Mouse (Mus musculus) C2C12 (cell line): ENCODE measurements at regions not wholly inside any gene's neighbourhood (a gene's known extent, or its start where the extent isn't known, plus 50 kb on each side); places are given as distances from the start of the nearest gene placed in this dataset.

Source experiments
- H3K27me3 ChIP-seq: one replicate; pipeline ENCODE4 v1.6.1; 2011; ENCODE audit not compliant: control insufficient read depth, insufficient read depth, insufficient read length
- H3K36me3 ChIP-seq: one replicate; pipeline ENCODE4 v1.6.1; 2011; ENCODE audit not compliant: control insufficient read depth, insufficient read depth
- H3K4me3 ChIP-seq: one replicate; pipeline ENCODE4 v1.5.1; 2011; ENCODE audit warnings: mild to moderate bottlenecking, control low read depth; ENCODE audit not compliant: poor library complexity, insufficient read depth, severe bottlenecking
- H3K79me2 ChIP-seq: one replicate; pipeline ENCODE4 v1.6.1; 2011; ENCODE audit not compliant: control insufficient read depth, insufficient read depth
- H3K79me3 ChIP-seq: one replicate; pipeline ENCODE4 v1.6.1; 2011; ENCODE audit warnings: low read depth, control low read depth
- H3ac ChIP-seq: one replicate; pipeline ENCODE3; 2011; ENCODE audit warnings: low read depth; ENCODE audit not compliant: control insufficient read depth, insufficient read length
- CEBPB ChIP-seq: IDR thresholded peaks from one replicate; pipeline ENCODE4 v1.6.1; 2011; ENCODE audit warnings: low read depth, mild to moderate bottlenecking, control low read depth, moderate library complexity
- CTCF ChIP-seq: IDR thresholded peaks from one replicate; pipeline ENCODE4 v1.5.1; 2011; ENCODE audit not compliant: control insufficient read depth, insufficient read depth, insufficient read length
- FOSL1 ChIP-seq: IDR thresholded peaks from one replicate; pipeline ENCODE4 v1.8.0; 2011; ENCODE audit warnings: mild to moderate bottlenecking, low read length; ENCODE audit not compliant: poor library complexity, insufficient read depth, severe bottlenecking
- MAX ChIP-seq: IDR thresholded peaks from one replicate; pipeline ENCODE4 v1.6.1; 2011; ENCODE audit warnings: mild to moderate bottlenecking, control low read depth
- MYOD1 ChIP-seq: IDR thresholded peaks from one replicate; pipeline ENCODE4 v1.6.1; 2011; ENCODE audit warnings: low read depth; ENCODE audit not compliant: control insufficient read depth, insufficient read length
- MYOG ChIP-seq: IDR thresholded peaks from one replicate; pipeline ENCODE4 v1.6.1; 2011; ENCODE audit not compliant: control insufficient read depth, insufficient read length; ENCODE audit errors: extremely low read depth
- USF1 ChIP-seq: IDR thresholded peaks from one replicate; pipeline ENCODE4 v1.6.1; 2011; ENCODE audit warnings: low read depth, mild to moderate bottlenecking, control low read depth, moderate library complexity

- H3K27me3 ChIP-seq = no peaks in the 10 kb centered on the region
- no peaks in the 10 kb centered on the region for H3K36me3 ChIP-seq
- H3K79me3 ChIP-seq = no peaks in the 10 kb centered on the region
- no peak for TF ChIP-seq CTCF
- TF ChIP-seq MAX = no peak
- no peak for TF ChIP-seq USF1
- TF ChIP-seq FOSL1 = no peak
- TF ChIP-seq MYOD1 = no peak
- TF ChIP-seq MYOG = no peak
- no peak for TF ChIP-seq CEBPB
- H3K4me3 ChIP-seq = no peak overlapping the region
- H3K79me2 ChIP-seq = no peaks in the 10 kb centered on the region
- H3ac ChIP-seq = no peak overlapping the region
Observed at GRCm38 (mm10) chr15:36898857-36899523, 108.6 kb downstream of the Zfp706 start.

GRCm38 (mm10) chr15:36898326-36898725 lies 109.2 kb downstream of the Zfp706 start:
- no peak overlapping the region for H3ac ChIP-seq
- H3K4me3 ChIP-seq = no peak overlapping the region
- no peaks in the 10 kb centered on the region for H3K36me3 ChIP-seq
- H3K79me2 ChIP-seq = no peaks in the 10 kb centered on the region
- TF ChIP-seq MYOD1 (no peak), CTCF (no peak), MYOG (no peak), MAX (no peak), CEBPB (no peak), USF1 (no peak), FOSL1 (no peak)
- no peaks in the 10 kb centered on the region for H3K79me3 ChIP-seq
- no peaks in the 10 kb centered on the region for H3K27me3 ChIP-seq

DNA sequence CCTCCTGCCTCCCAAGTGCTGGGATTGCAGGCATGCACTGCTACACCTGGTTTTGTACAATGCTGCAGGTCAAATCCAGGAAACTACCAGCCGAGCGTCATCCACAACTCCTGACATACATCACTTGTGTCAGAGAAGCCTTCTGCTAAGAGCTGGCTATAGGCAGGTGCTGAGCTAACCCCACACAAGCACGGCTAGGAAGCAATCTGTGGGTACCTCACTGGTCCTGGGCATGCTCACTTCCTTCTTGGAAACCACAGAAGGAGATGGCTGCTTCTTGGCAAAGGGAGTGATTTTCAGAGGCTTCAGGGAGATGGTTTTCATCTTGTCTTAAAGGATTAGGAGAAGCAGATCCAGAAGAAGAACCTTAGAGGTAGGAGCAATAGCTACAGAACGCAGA lies 111.3 kb downstream of the Zfp706 start:
- no peak for TF ChIP-seq USF1
- TF ChIP-seq CEBPB = no peak
- no peak for TF ChIP-seq FOSL1
- no peak for TF ChIP-seq MYOG

DNA sequence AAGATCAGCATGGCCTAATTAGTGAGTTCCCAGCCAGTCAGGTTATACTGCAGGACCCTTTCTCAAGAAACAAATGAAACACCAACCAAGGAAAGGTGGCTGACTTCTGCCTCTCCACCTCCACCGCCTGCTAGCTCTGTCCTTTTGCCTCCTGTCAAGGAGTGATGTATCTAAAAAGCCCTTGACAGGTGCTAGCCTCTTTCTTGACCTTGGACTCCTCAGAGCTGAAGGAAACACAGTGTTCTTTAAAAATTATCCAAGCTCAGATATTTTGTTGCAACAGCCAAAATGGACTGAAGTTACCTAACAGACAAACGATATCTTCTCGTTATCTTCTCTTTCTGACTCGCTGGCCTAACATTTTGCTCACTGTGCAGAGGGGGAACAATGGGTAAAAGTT lies 112.5 kb downstream of the Zfp706 start:
- no peak overlapping the region for H3K4me3 ChIP-seq
- H3K27me3 ChIP-seq = no peaks in the 10 kb centered on the region
- no peak overlapping the region for H3ac ChIP-seq
- no peak for TF ChIP-seq MAX
- TF ChIP-seq USF1 = no peak
- no peak for TF ChIP-seq CEBPB
- TF ChIP-seq CTCF = no peak
- no peak for TF ChIP-seq FOSL1
- TF ChIP-seq MYOG = no peak
- no peaks in the 10 kb centered on the region for H3K79me3 ChIP-seq
- H3K79me2 ChIP-seq = no peaks in the 10 kb centered on the region
- no peaks in the 10 kb centered on the region for H3K36me3 ChIP-seq

More for the DNA sequence above, 111.3 kb downstream of the Zfp706 start:
- Histone ChIP-seq H3K27me3 (no peaks in the 10 kb centered on the region), H3K79me3 (no peaks in the 10 kb centered on the region), H3K4me3 (no peak overlapping the region), H3K36me3 (no peaks in the 10 kb centered on the region), H3ac (no peak overlapping the region), H3K79me2 (no peaks in the 10 kb centered on the region)

DNA sequence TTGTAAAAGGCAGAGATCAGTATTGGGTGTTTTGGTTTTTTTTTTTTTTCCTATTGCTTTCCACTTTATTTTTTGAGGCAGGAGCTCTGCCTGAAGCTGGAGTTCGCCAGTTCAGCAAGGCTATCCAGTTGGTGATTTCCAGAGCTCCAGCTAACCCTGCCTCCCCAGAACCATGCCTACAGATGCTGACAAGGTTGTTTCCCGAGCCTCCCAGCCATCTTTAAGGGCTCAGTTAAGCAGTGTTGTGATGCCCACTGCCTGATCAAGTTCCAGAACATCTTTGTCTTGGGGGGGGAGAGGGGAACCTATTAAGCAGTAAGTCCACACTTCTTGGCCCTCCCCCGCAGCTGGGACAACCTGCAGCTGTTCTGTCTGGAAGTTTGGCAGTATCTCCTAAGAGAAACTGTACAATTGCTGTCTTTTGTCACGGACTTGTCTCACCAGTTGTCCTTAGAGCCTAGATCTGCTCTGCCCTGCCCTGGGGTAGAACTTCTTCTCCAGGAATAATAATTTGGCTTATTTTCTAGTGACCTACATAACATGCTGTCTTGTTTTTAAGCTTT lies 114.1 kb downstream of the Zfp706 start:
- no peaks in the 10 kb centered on the region for H3K79me3 ChIP-seq
- H3K4me3 ChIP-seq = no peak overlapping the region
- H3K79me2 ChIP-seq = no peaks in the 10 kb centered on the region
- no peak for TF ChIP-seq USF1
- no peak for TF ChIP-seq CEBPB
- TF ChIP-seq FOSL1 = no peak
- peak; percentile 79 for TF ChIP-seq MYOD1
- no peak for TF ChIP-seq MYOG
- TF ChIP-seq MAX = no peak
- H3K36me3 ChIP-seq = no peaks in the 10 kb centered on the region
- no peaks in the 10 kb centered on the region for H3K27me3 ChIP-seq
- H3ac ChIP-seq = no peak overlapping the region

DNA sequence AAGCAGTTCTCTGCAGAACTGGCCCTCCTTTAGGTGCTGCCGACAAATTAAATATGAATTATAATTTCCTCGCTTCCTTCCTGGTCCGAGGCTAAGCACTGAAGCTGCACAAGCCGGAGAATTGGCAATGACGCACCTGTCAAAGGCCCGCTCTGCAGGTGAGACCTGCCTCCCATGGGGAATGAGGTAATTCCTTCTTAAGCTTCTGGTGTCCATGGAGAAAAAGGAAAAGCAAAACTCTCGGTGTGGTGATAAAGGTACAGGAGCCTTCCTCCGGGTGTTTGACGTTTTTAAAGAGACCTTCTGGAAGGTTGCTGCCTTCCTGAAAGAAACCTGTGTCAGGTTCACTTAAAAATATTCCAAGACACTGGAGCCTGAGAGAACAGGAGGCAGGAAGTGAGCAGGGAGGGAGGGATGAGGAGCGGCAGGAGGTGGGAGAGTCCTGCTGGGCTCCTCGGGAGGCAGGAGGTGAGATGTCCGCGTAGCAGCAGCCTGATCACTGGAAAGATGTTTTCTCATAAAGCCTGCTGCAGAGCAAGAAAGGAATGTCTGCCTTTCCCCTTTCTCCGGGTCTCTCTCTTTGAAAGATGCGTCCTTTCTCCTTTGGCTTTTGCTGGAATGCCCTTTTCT lies 114.9 kb downstream of the Zfp706 start:
- TF ChIP-seq USF1 (no peak), MYOG (no peak), MYOD1 (no peak), FOSL1 (no peak), CTCF (no peak), MAX (no peak), CEBPB (no peak)
- no peak overlapping the region for H3K4me3 ChIP-seq
- H3K79me2 ChIP-seq = no peaks in the 10 kb centered on the region
- no peak overlapping the region for H3ac ChIP-seq
- no peaks in the 10 kb centered on the region for H3K36me3 ChIP-seq
- H3K27me3 ChIP-seq = no peaks in the 10 kb centered on the region
- no peaks in the 10 kb centered on the region for H3K79me3 ChIP-seq
